Mouse (Mus musculus) megakaryocyte, embryonic 14.5 days (primary cell): ENCODE data around the gene Fbn1.

Experiments
- FLI1 ChIP-seq: IDR thresholded peaks from 2 replicates; pipeline ENCODE4 v1.6.1; 2012; ENCODE audit warnings: low read length, inconsistent platforms, mixed read lengths
- GATA1 ChIP-seq: IDR thresholded peaks from 3 replicates; pipeline ENCODE4 v1.6.1; 2012; ENCODE audit warnings: mixed read lengths, low read length, inconsistent platforms, borderline replicate concordance

DNA sequence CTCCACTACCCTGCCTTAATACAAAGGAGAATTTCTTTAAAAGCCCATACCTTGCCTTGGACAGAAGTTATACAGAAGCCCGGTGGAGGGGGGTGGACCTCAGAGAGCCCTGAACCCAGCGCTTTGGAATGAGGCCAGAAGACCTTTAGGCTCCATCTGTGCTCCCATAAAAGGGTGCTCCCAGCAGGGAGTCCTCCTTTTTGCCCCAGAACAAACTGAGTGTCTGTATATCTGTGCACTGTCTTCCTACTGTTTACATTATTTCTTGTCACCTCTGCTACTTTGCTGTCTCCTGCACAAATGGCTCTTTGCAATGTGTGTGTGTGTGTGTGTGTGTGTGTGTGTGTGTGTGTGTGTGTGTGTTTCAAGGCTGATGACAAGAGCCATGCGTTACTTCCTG is 48.7 kb downstream of the Fbn1 start:
- no peak for TF ChIP-seq GATA1
- TF ChIP-seq FLI1 = no peak
